Mouse (Mus musculus): ENCODE results near the gene Pih1h3b.
A peak's percentile ranks its signal among the peaks of the same experiment; 100 is the strongest.

The Pih1h3b gene

GRCm38 (mm10) chrX:140062135-140062975 lies at the start of gene Pih1h3b, which contains the start of gene Nup62cl:
TSS of gene Pih1h3b (plus strand) at chrX:140062879.
TSS of gene Nup62cl (minus strand) at chrX:140062712.
- DNase-seq (ENCODE audit: low spot score in 2 of 2) = peak in 1 of 2 experiments; percentile 10

GRCm38 (mm10) chrX:140060886-140061874 lies 1.5 kb upstream of the Pih1h3b start:
- DNase-seq (ENCODE audit: low spot score in 2 of 2) = no peak

- no peak for DNase-seq (ENCODE audit: low spot score in 2 of 2)
Observed at GRCm38 (mm10) chrX:140082535-140082934, 19.9 kb downstream of the Pih1h3b start.

- DNase-seq (ENCODE audit: low spot score in 2 of 2) = no peak
Observed at GRCm38 (mm10) chrX:140094066-140094465, 31.4 kb downstream of the Pih1h3b start.

Data from frontal cortex, postnatal 10 days (tissue).